Mouse (Mus musculus): Measurements from ENCODE around the gene 2010003K11Rik.
"Not testable (repeated sequence)": the region's sequence is repeated elsewhere in the genome, so short reads cannot be mapped to it uniquely, and the experiment has no call there.

Gene 2010003K11Rik

GRCm38 (mm10) chr19:4461981-4462380 lies 36.4 kb downstream of the 2010003K11Rik start:
- ATAC-seq (ENCODE audit: low TSS enrichment): no peak

DNA sequence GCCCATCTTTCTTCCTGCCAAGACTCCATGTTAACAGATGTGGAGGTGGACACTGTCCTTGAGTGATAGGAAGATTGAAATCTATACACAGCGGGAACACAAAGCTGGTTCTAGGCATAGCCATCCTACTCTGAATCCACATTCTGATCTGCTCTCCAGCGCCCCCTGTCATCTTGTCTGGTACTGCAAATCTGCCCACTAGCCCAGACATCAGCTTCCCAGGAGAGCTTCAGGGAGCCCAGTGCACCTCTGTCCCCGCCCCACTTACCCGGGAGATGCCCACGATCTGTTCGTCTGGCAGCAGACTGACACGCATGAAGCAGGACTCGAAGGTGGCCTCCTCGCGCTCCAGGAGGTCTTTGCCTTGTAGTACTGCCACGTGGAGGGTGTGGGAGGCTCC lies 42.2 kb downstream of the 2010003K11Rik start:
- no peak for ATAC-seq (ENCODE audit: low TSS enrichment)

DNA sequence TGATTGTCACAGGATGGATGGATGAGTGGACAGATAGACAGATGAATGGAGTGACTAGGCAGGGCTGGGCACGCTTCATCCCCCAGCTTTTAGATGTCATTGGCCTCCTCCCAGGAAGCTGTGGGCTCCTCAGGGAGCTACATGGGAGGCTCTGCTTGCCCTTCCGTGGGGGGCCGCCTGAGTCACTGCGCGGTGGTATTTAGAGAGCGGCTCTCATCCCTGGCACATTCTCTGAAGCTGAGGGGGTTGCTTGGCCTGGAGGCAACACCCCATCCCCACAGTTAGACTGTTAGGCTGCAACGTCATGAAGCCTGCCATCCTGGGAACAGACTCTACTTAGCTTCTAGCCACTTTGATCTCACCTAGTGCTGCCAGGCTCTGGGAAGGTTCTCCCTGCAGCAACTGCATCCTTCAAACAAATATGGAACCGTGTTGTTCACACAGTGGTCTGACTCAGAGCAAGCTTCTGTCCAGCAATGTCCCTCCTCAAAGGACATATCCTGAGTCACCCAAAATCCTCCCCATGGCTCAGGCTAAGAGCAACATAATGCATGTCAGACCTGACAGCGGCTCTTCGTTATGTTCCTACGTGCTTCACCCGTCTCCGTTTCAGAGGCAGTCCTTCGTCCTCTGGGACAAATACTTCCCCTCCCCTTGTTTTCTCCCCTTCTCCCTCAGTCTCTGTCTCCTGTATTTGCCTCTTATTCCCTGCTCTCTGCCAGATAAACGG lies 43.1 kb downstream of the 2010003K11Rik start:
- peak; percentile 52; the same call in 1 of the 2 replicates for ATAC-seq (ENCODE audit: low TSS enrichment)

DNA sequence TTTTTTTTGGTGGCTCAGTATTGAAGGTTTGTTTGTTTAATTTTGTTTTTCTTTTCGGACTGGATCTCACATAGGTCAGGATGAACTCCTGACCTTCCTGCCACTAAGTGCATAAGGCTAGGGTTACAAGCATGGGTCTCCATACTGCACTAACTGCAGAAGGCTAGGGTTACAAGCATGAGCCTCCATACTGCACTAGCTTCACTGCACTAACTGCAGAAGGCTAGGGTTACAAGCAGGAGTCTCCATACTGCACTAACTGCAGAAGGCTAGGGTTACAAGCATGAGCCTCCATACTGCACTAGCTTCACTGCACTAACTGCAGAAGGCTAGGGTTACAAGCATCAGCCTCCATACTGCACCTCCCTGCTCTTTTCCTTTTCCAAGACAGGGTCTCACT lies 44.3 kb downstream of the 2010003K11Rik start:
- ATAC-seq (ENCODE audit: low TSS enrichment): not testable (repeated sequence)

GRCm38 (mm10) chr19:4452525-4452924 lies 45.9 kb downstream of the 2010003K11Rik start:
- no peak for ATAC-seq (ENCODE audit: low TSS enrichment)

GRCm38 (mm10) chr19:4451965-4452364 lies 46.4 kb downstream of the 2010003K11Rik start:
- ATAC-seq (ENCODE audit: low TSS enrichment): no peak

- ATAC-seq (ENCODE audit: low TSS enrichment): no peak
Observed at GRCm38 (mm10) chr19:4451098-4451497, 47.3 kb downstream of the 2010003K11Rik start.

DNA sequence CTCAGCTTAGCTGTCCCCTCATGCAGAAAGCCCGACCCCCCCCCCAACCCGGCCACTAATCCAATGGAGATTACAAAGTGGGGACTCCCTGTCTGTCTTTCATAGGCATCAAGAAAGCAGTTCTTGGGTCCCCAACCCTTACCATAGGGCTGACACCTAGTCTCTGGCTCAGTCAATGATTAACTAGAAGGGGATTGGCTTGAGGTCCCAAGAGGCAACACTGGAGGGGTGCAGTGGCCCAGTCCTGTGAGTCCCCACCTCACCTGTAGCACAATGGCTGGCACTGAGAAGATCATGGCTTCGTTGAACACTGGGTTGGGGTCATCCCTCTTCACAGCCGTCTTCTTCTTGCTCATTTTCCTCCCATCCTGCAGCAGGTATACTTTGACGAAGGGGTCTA lies 47.7 kb downstream of the 2010003K11Rik start:
- no peak for ATAC-seq (ENCODE audit: low TSS enrichment)

DNA sequence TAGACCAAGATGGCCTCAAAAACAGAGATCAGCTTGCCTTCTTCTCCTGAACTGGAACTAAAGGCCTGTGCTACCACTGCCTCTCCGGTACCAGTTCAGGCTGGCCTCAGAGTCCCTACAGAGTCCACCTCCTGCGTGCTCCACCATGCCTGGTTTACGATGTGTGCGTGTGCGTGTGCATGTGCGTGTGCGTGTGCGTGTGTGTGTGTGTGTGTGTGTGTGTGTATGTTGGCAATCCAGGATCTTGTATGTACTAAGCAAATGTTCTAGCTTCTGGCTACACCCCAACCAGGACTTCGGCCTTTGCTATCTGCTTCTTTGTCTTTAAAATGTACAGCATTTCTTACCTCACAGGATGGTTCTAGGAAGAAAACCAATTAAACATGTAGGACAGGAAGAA lies 49.2 kb downstream of the 2010003K11Rik start:
- no peak for ATAC-seq (ENCODE audit: low TSS enrichment)

DNA sequence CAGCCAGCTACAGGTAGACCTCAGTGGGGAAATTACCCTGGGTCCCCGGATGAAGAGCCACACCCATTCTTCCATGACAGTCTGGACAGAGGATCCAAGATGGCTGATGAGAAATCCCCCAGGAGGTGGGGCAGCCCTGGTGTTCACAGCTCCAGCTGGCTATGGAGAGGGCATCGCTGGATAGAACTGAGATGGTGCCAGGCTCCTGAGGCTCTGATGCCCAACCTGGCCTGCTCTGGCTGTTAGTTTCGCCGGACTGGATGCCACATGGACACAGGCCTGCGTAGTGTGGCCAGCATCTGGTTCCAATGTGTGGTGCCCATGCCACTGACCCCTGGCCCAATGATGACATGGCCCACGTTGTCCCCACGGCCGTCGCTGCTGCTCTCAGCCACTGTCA lies 50.9 kb downstream of the 2010003K11Rik start:
- no peak for ATAC-seq (ENCODE audit: low TSS enrichment)
